Mouse (Mus musculus) monocyte, adult 5-6 weeks (primary cell): ENCODE measurements around the gene Sh2b2. TPM values are rescaled to one million over a fixed set of nuclear protein-coding genes. Genes with fewer than 3 reads are reported as not detected.
A peak's percentile ranks its signal among the peaks of the same experiment; 100 is the strongest.

Experiments used
- ATAC-seq: fragments of 153-309, 156-312 bp; replicated peaks from 2 replicates; pipeline ENCODE4 v1.8.0; 2017; ENCODE audit warnings: mild to moderate bottlenecking; ENCODE audit not compliant: low TSS enrichment, insufficient number of reproducible peaks, severe bottlenecking, poor library complexity, low FRiP score
- total RNA-seq: library from RNA; stranded (forward); fragments of 200-1000, 200-491, 200-594 nt; gene quantifications from 3 replicates; pipeline ENCODE4 v1.2.3, GENCODE M21; 2017

Gene Sh2b2
- total RNA-seq, 1 experiment from 2014 or later: 9.8 TPM

DNA sequence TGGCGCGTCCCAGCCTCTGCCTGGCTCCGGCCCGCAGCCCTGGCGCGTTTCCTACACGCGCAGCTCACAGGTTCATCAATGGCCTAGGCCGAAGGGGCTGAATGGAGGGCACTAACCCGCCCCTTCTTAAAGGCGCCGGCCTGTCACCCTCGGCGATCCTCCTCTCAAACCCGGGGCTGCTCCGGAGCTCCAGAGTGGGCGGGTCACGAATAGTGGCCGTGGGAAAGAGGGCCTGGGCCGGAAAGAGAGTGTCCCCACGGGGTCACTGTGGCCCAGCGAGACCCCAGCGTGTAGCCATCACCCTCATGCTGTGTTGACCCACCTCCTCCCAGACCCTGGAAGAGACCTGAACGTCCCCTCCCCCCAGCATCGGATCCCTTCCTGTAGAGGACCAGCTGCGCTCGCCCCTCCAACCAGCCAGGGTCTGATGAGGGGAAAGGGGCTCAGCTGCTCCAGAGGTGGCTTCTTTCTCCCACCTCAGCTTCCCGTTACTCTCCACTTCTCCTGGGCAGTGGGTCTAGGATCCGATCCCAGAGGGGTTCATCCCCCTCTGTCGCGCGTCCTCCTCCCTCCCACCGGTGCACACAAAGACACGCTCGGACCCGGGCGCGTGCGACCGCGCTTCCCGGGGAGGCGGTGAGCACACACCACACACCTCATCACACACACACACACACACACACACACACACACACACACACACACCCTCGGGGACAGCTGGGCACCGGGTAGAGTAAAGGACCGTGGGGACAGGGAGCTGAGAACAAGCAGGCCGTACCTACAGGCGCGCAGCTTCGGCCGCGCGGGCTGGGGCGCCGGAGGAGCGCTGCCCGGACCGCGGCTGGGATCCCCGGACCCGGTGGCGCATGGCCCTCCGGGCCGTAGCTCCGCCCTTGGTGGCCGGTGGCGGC lies 2.2 kb downstream of the Sh2b2 start:
- ATAC-seq: no peak

GRCm38 (mm10) chr5:136241161-136241560 lies 5.2 kb downstream of the Sh2b2 start:
- ATAC-seq: no peak

DNA sequence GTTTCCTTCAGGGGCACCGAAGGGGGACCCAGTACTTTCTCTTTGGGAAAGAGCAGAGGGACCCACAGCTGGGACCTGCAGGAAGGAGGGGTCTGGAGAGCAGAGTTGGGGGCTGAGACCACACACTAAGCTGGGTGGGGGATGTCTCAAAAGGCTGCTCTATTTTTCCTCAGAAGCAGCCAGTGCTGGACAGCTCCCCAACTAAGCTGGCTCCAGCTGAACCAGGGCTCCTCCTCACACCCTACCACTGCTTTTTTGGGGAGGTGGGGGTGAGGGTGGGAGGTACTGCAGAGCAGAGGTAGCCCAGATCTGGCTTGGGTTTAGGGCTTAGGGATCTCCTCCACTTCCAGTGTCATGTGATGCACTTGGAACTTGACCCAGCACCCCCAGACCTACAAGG lies 6.0 kb downstream of the Sh2b2 start:
- no peak for ATAC-seq

DNA sequence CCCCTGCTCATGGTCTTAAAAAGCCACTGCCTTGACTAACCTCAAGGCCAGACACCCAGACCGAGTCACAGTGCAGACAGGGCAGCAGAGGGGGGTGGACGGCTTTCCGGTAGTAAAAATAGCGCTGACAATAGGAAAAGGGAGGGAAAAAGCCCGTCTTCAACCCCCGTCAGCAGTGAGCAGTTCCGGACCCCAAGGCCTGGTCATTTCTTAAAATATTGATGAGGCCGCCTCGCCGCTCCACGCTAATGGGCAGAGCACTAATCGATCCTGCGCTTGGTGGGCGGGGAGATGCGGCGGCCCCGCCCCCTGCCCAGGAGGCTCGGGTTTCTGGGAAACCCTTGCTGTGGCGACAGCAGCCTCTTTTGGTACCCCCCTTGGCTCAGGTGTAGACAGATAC lies 8.7 kb downstream of the Sh2b2 start:
- no peak for ATAC-seq

GRCm38 (mm10) chr5:136236611-136237010 lies 9.7 kb downstream of the Sh2b2 start:
- no peak for ATAC-seq

DNA sequence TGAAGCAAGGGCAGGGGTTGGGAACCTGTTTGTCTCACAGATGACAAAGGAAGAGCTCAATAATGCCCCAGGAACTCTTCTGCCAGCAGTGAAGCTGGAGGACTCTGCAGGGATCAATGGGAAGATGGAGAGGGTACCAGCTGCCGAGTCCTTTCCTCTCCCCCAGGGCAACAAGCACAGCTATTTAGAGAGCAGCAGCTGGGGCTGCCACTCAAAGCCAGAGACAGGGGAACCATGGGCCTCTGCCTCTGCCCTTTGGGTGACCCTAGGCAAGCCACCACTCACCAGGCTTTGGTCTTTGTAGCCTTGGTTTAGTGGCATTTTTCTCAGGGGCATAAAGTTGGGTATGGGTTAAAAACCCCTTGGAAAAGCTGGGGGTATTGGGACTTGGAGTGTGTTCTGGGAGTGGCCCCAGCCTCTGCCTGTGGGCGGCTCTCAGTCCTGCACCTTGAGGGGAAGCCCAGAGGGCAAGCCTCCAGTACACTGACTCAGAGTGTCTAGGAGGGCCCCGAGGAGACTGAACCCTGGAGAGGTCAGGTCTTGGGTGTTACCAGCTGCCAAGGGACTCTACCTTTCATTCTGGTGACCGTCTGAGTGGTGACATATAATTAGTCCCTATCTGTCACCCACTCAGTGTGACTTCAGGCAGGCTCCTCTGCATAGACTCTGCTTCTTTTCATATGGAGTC lies 15.9 kb downstream of the Sh2b2 start:
- ATAC-seq: no peak

DNA sequence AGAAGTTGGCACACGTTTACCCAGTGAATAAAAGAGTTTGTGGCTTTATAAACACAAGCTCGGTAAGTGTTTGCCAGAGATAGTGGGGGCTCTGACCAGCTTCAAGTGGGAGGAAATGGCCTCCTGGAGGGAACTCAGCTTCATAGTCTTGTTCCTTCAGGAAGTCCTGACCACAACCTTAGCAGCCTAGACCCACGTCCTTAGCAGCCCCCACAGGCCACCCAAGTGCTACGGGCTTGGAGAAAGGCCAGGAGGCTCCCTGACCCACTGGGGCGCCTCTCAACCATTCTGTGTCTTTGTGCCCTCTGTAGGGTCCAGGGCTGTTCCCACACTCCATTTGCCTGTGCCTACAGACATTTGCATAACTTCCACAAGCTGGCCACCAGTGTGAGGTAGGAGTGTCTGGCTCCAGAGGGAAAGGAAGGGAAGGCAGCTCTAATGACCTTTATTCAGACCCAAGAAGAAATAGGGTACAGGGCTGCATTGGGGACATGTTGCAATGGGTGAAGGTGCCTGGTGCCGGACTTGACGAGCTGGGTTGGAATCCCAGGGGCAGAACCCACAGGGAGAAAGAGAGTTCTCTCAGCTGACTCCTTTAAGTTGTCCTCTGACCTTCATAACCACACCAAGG lies 20.0 kb downstream of the Sh2b2 start:
- ATAC-seq: no peak

GRCm38 (mm10) chr5:136218585-136218984 lies 27.8 kb downstream of the Sh2b2 start:
- no peak for ATAC-seq

DNA sequence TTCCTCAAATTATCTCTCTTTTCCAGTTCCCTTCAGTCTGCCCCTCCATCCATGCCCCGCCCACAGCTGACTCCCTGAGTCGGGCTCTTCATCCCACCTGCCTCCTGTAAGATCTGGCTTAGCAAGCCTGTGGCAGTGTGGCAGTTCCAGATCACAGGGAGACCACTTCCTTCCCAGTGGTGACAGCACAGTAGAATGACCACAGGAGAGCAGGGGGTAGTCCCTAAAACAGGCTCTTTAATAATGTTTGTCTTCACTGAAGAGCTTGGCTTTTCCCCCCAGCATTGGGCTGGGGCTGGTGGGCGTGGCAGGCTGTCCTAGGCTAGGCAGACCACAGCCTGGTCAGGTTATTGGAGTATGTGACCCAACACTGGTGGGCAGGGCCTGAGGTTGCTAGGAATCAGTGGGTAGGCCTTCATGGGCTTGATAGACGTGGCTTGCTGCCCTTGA lies 28.4 kb downstream of the Sh2b2 start:
- ATAC-seq: peak; percentile 19

GRCm38 (mm10) chr5:136217004-136217665 lies 29.2 kb downstream of the Sh2b2 start:
- peak; percentile 64 for ATAC-seq

GRCm38 (mm10) chr5:136215958-136216357 lies 30.4 kb downstream of the Sh2b2 start:
- no peak for ATAC-seq

- ATAC-seq: no peak
These were observed 31.1 kb downstream of the Sh2b2 start for GRCm38 (mm10) chr5:136215211-136215610.

GRCm38 (mm10) chr5:136213716-136214115 lies 32.6 kb downstream of the Sh2b2 start:
- ATAC-seq: no peak

- no peak for ATAC-seq
These were observed 33.6 kb downstream of the Sh2b2 start for GRCm38 (mm10) chr5:136212716-136213115.

DNA sequence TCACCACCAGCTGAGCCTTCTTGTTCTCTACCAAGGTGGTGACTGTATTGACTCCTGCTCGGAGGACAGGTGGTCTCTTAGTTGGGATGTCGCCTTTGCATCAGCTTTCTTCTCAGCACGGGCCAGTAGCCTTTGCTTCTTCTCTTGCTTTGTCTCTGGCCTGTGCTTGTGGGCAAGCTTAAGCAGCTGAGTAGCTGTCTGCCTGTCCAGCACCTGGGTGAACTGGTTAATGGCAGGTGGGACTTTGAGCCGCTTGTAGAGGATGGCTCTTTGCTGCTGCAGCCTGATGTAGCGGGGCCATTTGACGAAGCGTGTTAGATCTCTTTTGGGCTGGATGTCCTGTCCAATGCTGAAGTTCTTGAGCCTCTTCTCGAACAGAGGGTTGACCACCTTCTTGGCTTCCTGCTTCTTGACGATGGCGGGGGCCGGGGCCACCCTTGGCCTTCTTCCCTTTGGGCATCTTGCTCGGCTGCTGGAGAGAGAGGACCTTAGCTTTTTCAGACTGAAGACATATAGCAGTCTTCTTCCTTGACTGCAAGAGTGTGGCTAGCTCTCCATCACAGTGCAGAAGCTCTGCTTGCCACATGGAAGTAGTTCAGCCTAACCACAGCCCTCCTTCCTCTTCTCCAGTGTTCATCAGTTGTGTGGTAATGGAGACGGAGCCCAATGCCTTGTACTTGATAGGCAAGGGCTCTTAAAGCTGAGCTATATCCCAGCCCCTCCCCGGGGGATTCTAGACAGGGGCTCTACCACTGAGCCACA lies 34.8 kb downstream of the Sh2b2 start:
- ATAC-seq: peak; percentile 82

DNA sequence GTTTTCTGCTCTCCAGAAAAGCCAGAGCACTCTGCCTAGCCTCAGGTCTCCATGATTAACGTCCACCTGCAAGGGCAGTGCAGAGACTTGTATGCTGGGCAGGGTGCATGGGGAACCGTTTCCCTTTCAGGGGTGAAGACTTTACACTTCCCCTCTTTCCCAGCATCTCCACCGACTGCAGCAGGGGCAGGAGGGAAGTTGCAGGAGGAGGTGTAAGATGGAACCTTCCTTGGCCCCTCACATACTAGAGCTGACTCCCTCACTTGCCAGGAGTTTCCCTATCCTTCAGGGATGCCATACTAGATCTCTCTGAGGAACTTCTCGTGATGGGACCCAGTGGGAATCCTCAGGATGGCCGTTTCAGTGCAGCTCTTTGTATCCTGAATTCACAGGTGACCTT lies 35.8 kb downstream of the Sh2b2 start:
- ATAC-seq: 0 out of 2 replicates have a peak, but pooled peaks have one; percentile 45

DNA sequence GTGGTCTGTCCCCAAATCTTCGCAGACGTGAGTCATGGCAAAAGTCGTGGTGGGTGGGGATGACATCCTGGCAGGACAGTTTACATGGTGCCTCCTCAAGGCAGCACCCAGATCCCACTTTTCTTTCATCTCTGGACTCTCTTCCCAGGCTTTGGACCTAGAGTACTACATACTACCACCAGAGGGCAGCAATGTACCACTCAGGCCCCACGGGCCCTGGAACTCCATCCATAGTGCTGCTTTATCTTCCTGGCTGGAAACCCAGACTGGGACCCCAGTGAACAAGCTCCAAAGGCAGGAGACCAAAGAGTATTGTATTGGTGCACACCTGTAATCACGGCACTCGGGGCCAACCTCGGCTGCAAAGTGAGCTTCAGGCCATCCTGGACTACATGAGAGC lies 44.5 kb downstream of the Sh2b2 start:
- ATAC-seq: peak; percentile 46

DNA sequence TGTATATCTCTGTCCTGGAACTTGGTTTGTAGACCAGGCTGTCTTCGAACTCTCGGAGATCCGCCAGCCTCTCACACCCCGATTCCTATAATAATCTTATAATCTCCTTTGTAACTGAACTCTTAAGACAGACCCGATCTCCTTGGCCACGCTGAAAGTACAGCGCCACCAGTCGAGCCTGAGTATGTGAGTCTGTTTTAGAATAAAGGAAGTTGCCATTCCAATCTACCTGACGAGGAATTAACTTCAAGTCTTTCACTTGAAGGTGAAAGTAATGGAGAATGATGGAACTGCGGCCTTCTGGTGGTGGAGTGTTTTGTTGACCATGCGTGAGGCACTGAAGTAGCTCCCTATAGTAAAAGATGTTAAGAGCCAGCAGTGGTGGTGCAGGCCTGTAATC lies 46.8 kb downstream of the Sh2b2 start:
- no peak for ATAC-seq
